26 mouse cellular contexts compared by ENCODE assay signal in genomic region chr6:5020510-5020909, GRCm38 (mm10).
"Had no signal": no experiment of that assay in that cellular context is flagged by ENCODE, and none has a peak within 500 bp of the region (broad histone marks: within the 10 kb centered on the region; RNA-seq: fewer than 3 reads in every experiment).

No protein-coding gene starts in this region.

- DNase-seq: gastrocnemius, adult 2 months; gastrocnemius, postnatal 10 days; gastrocnemius, postnatal 25 days; heart, adult 2 months; heart, postnatal 4 days; kidney, adult 18-20 months; kidney, adult 8-10 months; kidney, postnatal 10 days; kidney, postnatal 25 days; kidney, postnatal 4 days; layer of hippocampus, postnatal 36 days; left cerebral cortex, postnatal 4 days had no signal

- H3K9ac ChIP-seq: heart, embryonic 13.5 days; heart, embryonic 15.5 days; hindbrain, embryonic 12.5 days; hindbrain, embryonic 14.5 days; intestine, embryonic 15.5 days; limb, embryonic 13.5 days; limb, embryonic 15.5 days; liver, embryonic 12.5 days; liver, embryonic 14.5 days had no signal

- H3K4me3 ChIP-seq: gastrocnemius, adult 2 months; heart, adult 2 months; heart, embryonic 13.5 days; heart, embryonic 15.5 days; hindbrain, embryonic 10.5 days; hindbrain, embryonic 12.5 days; intestine, embryonic 15.5 days; layer of hippocampus, adult 2 months; limb, embryonic 13.5 days; limb, embryonic 15.5 days; liver, embryonic 12.5 days had no signal

- ATAC-seq: hindbrain, embryonic 16.5 days; inflammation-experienced regulatory T-cells, adult 6 months; intestine, embryonic 15.5 days; intestine, postnatal 0 days; liver, embryonic 12.5 days had no signal

- H3K4me1 ChIP-seq: hindbrain, embryonic 12.5 days; intestine, embryonic 15.5 days; limb, embryonic 15.5 days had no signal

- H3K27me3 ChIP-seq: heart, embryonic 13.5 days; heart, embryonic 15.5 days; hindbrain, embryonic 12.5 days; intestine, embryonic 15.5 days; limb, embryonic 13.5 days; limb, embryonic 15.5 days; liver, embryonic 12.5 days had no signal

- H3K27ac ChIP-seq: gastrocnemius, adult 2 months; heart, adult 2 months; heart, embryonic 13.5 days; heart, embryonic 15.5 days; hindbrain, embryonic 10.5 days; hindbrain, embryonic 12.5 days; hindbrain, embryonic 14.5 days; intestine, embryonic 15.5 days; layer of hippocampus, adult 2 months; limb, embryonic 13.5 days; limb, embryonic 15.5 days; liver, embryonic 12.5 days; liver, embryonic 14.5 days had no signal

- H3K9me3 ChIP-seq: heart, embryonic 13.5 days; heart, embryonic 15.5 days; hindbrain, embryonic 10.5 days; hindbrain, embryonic 12.5 days; intestine, embryonic 15.5 days; limb, embryonic 13.5 days; limb, embryonic 15.5 days; liver, embryonic 12.5 days had no signal

- H3K36me3 ChIP-seq: heart, embryonic 13.5 days; heart, embryonic 15.5 days; hindbrain, embryonic 10.5 days; hindbrain, embryonic 12.5 days; intestine, embryonic 15.5 days; limb, embryonic 13.5 days; limb, embryonic 15.5 days; liver, embryonic 12.5 days had no signal
